Mouse (Mus musculus) kidney, adult 2 months (tissue): ENCODE results near the gene Hist1h4k. TPM values are rescaled to one million over a fixed set of nuclear protein-coding genes. Genes with fewer than 3 reads are reported as not detected.
"Not testable (repeated sequence)": the region's sequence is repeated elsewhere in the genome, so short reads cannot be mapped to it uniquely, and the experiment has no call there.

Source experiments
- DNase-seq: peaks from one replicate; pipeline ENCODE4 v3.0.0; 2021
- H3K27ac ChIP-seq: fragments of 200-500 bp; 2 replicates; pipeline ENCODE4 v1.5.1; 2012; ENCODE audit warnings: low read depth, low read length, control low read depth, inconsistent platforms; ENCODE audit not compliant: insufficient read depth
- H3K27me3 ChIP-seq: fragments of 200-500 bp; replicated peaks from 2 replicates; pipeline ENCODE4 v1.6.1; 2012; ENCODE audit warnings: mild to moderate bottlenecking, moderate library complexity, low read length, inconsistent platforms; ENCODE audit not compliant: control insufficient read depth, insufficient read depth
- H3K36me3 ChIP-seq: fragments of 200-500 bp; 2 replicates; pipeline ENCODE4 v1.6.1; 2012; ENCODE audit warnings: mild to moderate bottlenecking, moderate library complexity, low read length, inconsistent platforms; ENCODE audit not compliant: control insufficient read depth, insufficient read depth
- H3K4me1 ChIP-seq: fragments of 200-500 bp; 2 replicates; pipeline ENCODE4 v1.6.1; 2011; ENCODE audit warnings: low read length; ENCODE audit not compliant: control insufficient read depth, insufficient read depth
- H3K4me3 ChIP-seq: fragments of 200-500 bp; 2 replicates; pipeline ENCODE4 v1.5.1; 2011; ENCODE audit warnings: mild to moderate bottlenecking, low read depth, low read length, control low read depth; ENCODE audit not compliant: insufficient read depth
- CTCF ChIP-seq: fragments of 200-500 bp; conservative IDR thresholded peaks from 2 replicates; pipeline ENCODE4 v1.5.1; 2011; ENCODE audit warnings: low read depth, mild to moderate bottlenecking, control low read depth, low read length, moderate library complexity, mixed read lengths; ENCODE audit not compliant: insufficient read depth, insufficient read length
- POLR2A ChIP-seq: fragments of 200-500 bp; IDR thresholded peaks from one replicate; pipeline ENCODE4 v1.6.1; 2011; ENCODE audit warnings: low read depth, low read length, control low read depth
- WGBS: fragments of 180-500 bp; shearing (Covaris S2); methylation state at CpG from one replicate; pipeline ENCODE4 v1.1.7; 2018; 5-methylcytosine and 5-hydroxymethylcytosine counted together
- polyA plus RNA-seq: library from polyadenylated mRNA; depleted of rRNA; stranded (reverse); fragments of >200 nt; gene quantifications from 2 replicates; pipeline ENCODE4 v1.2.3, GENCODE M21; 2012; rRNA removed

Gene Hist1h4k
- polyA plus RNA-seq, result 2.6 and 6.8 TPM in 2 replicates

DNA sequence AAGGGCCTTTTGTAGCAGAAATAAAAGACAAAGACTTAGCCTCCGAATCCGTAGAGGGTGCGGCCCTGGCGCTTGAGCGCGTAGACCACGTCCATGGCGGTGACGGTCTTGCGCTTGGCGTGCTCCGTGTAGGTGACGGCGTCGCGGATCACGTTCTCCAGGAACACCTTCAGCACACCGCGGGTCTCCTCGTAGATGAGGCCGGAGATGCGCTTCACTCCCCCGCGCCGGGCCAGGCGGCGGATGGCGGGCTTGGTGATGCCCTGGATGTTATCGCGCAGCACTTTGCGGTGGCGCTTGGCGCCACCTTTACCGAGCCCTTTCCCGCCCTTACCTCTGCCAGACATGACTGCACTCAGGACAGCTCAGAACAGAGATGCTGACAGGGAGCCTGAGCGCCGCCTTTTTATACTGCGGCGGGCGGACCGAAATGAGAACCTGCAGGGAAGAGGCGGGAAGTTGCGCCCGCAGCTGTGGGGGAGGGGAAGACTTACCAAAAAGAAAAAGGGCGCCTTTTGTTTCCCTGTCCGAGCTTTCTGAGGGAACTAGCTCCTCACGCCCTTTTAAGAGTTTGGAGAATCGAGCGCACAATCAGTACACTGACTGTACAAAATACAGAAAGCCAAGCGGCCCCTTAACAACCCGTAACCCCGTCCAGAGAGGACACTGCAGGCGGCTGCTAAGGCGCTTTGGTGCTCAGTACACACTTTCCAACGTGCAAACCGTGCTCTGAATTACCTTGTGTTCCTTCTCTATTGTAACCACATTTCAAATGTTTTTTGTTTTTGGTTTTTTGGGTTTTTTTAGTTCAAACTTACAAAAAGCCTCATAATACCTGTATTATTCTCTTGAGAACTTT, at the start of gene Hist1h4k:
TSS of gene Hist1h4k (minus strand) at position 347 of the 859 bp plus-strand sequence.
- TF ChIP-seq POLR2A, result peak; percentile 52
- not testable (repeated sequence) for H3K27ac ChIP-seq, H3K4me1 ChIP-seq, H3K27me3 ChIP-seq, H3K36me3 ChIP-seq
- peak within 1 kb of the TSS; percentile 45 for H3K4me3 ChIP-seq
- 1% methylated on average over 50 of the region's 56 CpGs for WGBS
- peak; percentile 83 for DNase-seq

DNA sequence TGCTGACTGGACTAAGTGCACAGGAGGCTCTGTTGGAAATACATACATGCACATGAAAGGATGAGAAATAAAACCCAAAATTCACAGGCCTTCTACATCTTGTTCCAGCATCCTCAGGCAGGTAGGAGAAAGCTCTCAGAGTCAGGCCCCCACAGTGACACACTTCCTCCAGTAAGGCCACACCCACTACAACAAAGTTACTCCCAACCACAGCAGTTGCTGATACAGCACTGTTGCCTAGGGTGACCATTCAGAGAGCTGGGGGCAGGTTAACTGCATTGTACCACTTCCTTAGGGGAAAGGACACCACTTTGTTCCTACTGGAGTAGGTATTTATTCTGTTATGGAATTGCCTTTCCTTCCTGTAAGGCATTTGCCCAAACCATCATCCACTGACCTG, 46.9 kb upstream of the Hist1h4k start:
- not testable (repeated sequence) for H3K36me3 ChIP-seq, H3K4me1 ChIP-seq, H3K27ac ChIP-seq, H3K27me3 ChIP-seq, H3K4me3 ChIP-seq, DNase-seq

DNA sequence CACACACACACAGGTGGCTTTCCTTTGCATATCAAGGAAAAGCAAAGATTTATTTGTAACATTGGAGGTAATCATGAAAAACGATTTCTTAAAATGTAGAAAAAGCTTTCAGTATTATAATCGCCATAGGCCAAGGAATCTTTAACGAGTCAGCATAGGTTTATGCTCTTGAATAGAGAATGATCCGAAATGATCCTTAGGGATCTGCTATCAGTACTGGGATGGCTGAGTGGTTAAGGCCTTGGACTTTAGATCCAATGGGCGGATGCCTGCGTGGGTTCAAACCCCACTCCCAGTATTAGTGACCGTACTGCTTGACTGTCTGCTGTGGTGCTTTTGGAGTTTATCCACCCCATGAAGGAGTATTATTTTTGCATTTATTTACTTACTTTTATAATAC, 45.3 kb upstream of the Hist1h4k start:
- no peaks in the 10 kb centered on the region for H3K36me3 ChIP-seq
- H3K4me1 ChIP-seq, result no peaks in the 10 kb centered on the region
- no peak overlapping the region for H3K4me3 ChIP-seq
- no peak for DNase-seq
- H3K27ac ChIP-seq, result no peak overlapping the region
- TF ChIP-seq POLR2A (no peak), CTCF (no peak)
- 94% methylated on average over 7 of the region's 7 CpGs for WGBS
- no peaks in the 10 kb centered on the region for H3K27me3 ChIP-seq

DNA sequence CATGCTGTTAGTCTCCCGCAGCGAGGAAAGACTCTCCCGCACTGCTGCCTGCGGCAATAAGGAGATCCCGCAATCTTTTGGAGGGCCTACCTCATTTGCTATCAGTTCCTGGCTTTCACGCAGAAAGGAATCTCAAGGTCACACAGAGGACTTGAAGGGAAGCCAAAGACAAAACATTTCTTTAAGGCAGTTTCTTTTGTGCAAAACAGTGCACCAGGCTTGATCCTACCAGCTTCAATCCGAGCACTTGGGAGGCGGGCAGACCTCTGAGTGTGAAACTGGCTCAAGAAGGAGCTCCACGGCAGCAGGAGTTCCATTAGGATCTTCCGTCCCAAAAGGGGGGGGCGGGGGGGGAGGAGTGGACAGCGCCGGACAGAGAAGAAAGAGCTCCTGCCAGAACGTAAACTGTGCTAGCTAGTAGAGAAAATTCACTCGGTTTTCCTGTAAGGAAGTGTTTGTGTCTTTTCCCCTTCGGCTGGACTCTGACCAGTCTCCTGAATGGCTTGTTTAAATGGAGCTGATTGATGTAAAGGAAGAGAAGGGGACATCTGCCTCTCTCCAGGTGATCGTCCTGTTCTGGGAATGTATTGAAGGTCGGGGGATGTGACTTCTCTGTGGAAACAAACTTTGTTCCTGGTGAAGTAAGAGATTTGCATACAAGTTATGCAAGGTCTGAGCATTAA, 40.4 kb upstream of the Hist1h4k start:
- Histone ChIP-seq H3K27ac (no peak overlapping the region), H3K4me1 (no peaks in the 10 kb centered on the region), H3K27me3 (no peaks in the 10 kb centered on the region; the same call in 1 of the 2 replicates), H3K4me3 (no peak overlapping the region), H3K36me3 (no peaks in the 10 kb centered on the region)
- no peak for DNase-seq
- 14% methylated on average over 18 of the region's 18 CpGs for WGBS
- TF ChIP-seq CTCF (no peak), POLR2A (no peak)

DNA sequence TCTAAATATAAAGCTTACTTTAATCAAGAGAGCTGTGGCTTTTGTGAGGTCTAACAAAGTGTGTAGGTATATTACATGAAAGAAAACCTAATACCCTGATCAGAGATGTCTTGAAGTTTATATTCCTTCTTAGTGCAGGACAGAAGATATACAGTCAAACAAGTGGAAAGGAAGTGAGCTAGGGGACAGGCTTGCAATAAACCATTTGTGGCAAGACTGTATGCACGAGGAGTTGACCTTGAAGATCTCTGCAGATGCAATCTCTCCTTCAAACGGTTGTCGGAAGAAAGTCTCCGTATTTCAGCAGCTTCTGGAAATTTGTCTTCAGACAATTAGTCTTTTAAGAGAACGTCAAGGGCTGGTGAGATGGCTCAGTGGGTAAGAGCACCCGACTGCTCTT, 39.6 kb upstream of the Hist1h4k start:
- no peak for TF ChIP-seq POLR2A
- TF ChIP-seq CTCF, result no peak
- no peak for DNase-seq
- Histone ChIP-seq H3K4me3 (no peak overlapping the region), H3K27me3 (no peaks in the 10 kb centered on the region; the same call in 1 of the 2 replicates), H3K36me3 (no peaks in the 10 kb centered on the region), H3K27ac (no peak overlapping the region), H3K4me1 (no peaks in the 10 kb centered on the region)
- WGBS, result 57% methylated on average over 6 of the region's 6 CpGs

DNA sequence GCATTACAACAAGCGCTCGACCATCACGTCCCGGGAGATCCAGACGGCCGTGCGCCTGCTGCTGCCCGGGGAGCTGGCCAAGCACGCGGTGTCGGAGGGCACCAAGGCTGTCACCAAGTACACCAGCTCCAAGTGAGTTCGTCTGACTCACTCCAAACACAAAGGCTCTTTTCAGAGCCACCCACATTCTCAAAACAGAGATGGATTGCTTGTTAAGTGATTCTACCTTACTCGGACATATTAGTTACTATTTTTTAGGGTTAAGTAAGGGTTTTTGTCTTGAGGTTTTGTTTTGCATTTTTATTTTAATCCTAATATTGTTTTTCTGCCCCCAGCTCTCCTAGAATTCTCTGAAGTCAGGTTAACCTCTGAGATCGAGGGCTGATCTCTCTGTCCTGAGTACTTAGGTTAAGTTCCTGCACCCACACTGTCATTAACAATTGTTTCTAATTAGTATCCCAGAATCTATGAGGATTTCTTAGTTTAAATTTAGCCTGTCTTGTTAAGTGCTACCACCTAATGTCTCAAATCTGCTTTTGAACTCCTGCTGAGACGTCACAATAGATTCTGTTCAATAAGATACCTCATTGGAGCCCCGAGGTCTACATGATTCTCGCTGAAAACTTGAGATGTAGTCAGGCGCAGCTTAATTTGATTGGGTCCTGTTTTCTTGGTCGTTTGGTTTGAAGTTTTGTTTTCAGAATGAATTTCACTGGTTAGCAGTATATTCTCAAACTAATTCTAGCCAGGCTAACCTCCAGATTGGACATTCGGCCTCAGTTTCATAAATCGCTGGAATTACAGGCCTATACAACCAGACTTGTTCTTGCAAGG, 37.7 kb upstream of the Hist1h4k start:
- Histone ChIP-seq H3K36me3 (no peaks in the 10 kb centered on the region), H3K4me1 (no peaks in the 10 kb centered on the region), H3K27ac (no peak overlapping the region), H3K4me3 (no peak overlapping the region), H3K27me3 (no peaks in the 10 kb centered on the region; the same call in none of the 2 replicates)
- TF ChIP-seq CTCF, result no peak
- no peak for TF ChIP-seq POLR2A
- DNase-seq, result no peak
- WGBS, result 43% methylated on average over 17 of the region's 21 CpGs

DNA sequence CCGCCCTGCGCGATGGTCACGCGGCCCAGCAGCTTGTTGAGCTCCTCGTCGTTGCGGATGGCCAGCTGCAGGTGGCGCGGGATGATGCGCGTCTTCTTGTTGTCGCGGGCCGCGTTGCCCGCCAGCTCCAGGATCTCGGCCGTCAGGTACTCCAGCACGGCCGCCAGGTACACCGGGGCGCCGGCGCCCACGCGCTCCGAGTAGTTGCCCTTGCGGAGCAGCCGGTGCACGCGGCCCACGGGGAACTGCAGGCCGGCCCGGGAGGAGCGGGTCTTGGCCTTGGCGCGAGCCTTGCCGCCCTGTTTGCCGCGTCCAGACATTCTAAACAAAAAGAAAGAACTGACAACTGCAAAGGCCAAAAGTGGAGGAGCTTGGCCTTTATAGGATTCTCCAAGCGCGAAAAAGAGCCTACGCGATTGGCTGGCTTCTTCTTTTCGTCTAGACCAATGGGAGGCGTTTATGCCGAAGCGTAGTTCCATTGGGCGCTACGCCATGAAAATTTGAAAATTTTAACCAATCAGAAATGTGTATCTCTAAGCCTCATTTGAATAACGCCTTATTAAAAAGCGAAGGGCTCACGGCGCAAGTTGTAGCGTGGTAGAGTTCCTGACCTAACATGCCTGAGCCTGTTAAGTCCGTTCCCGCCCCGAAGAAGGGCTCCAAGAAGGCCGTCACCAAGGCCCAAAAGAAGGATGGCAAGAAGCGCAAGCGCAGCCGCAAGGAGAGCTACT, 36.8 kb upstream of the Hist1h4k start, which contains the start of the genes Hist1h2an and Hist1h2bp:
TSS of gene Hist1h2an (minus strand) at position 320 of the 731 bp plus-strand sequence.
TSS of gene Hist1h2bp (plus strand) at position 563 of the 731 bp plus-strand sequence.
- H3K27me3 ChIP-seq, H3K36me3 ChIP-seq, H3K27ac ChIP-seq, H3K4me1 ChIP-seq: not testable (repeated sequence)
- DNase-seq, result peak; percentile 95
- WGBS, result under 1% methylated on average over 43 of the region's 63 CpGs
- H3K4me3 ChIP-seq, result peak within 1 kb of the TSS; percentile 40
